Mouse (Mus musculus) embryonic facial prominence, embryonic 14.5 days (tissue): ENCODE results near the gene Fscn1. TPM values are rescaled to one million over a fixed set of nuclear protein-coding genes. Genes with fewer than 3 reads are reported as not detected.
A peak's percentile ranks its signal among the peaks of the same experiment; 100 is the strongest.

ENCODE experiments used
- ATAC-seq: fragments of 200-750 bp; cut with Nextera tagmentation; 2 replicates; pipeline ENCODE4 v1.8.0; 2017; ENCODE audit warnings: low read depth, moderate number of reproducible peaks, moderate TSS enrichment
- DNase-seq: peaks from one replicate; pipeline ENCODE4 v3.0.0-alpha.2; 2015; ENCODE audit warnings: low spot score
- H3K27ac ChIP-seq: fragments of 300-500 bp; sonication (generic); replicated peaks from 2 replicates; pipeline ENCODE4 v1.5.1; 2014; ENCODE audit warnings: low read depth, mild to moderate bottlenecking, low read length, moderate library complexity
- H3K27me3 ChIP-seq: fragments of 300-500 bp; sonication (generic); replicated peaks from 2 replicates; pipeline ENCODE4 v1.6.1; 2014; ENCODE audit warnings: low read length; ENCODE audit not compliant: control insufficient read depth, insufficient read depth
- H3K36me3 ChIP-seq: fragments of 300-500 bp; sonication (generic); 2 replicates; pipeline ENCODE4 v1.6.1; 2014; ENCODE audit warnings: low read length, mixed read lengths; ENCODE audit not compliant: control insufficient read depth, insufficient read depth
- H3K4me1 ChIP-seq: fragments of 300-500 bp; sonication (generic); 2 replicates; pipeline ENCODE4 v1.6.1; 2014; ENCODE audit warnings: antibody characterized with exemption, low read length; ENCODE audit not compliant: control insufficient read depth, insufficient read depth
- H3K4me2 ChIP-seq: fragments of 300-500 bp; sonication (generic); 2 replicates; pipeline ENCODE4 v1.6.1; 2014; ENCODE audit warnings: low read depth, mild to moderate bottlenecking, low read length, moderate library complexity, mixed read lengths
- H3K4me3 ChIP-seq: fragments of 300-500 bp; sonication (generic); 2 replicates; pipeline ENCODE4 v1.5.1; 2014; ENCODE audit warnings: low read depth, mild to moderate bottlenecking, low read length
- H3K9ac ChIP-seq: fragments of 300-500 bp; sonication (generic); 2 replicates; pipeline ENCODE4 v1.6.1; 2014; ENCODE audit warnings: low read depth, mild to moderate bottlenecking, low read length, moderate library complexity, mixed read lengths
- H3K9me3 ChIP-seq: fragments of 300-500 bp; sonication (generic); 2 replicates; pipeline ENCODE4 v1.6.1; 2016; ENCODE audit warnings: low read length; ENCODE audit not compliant: control insufficient read depth
- WGBS: fragments of 180-500 bp; shearing (Covaris S2); extraction: QIAGEN DNeasy Blood & Tissue Kit; methylation state at CpG from one replicate; pipeline ENCODE4 v1.1.7; 2014; 5-methylcytosine and 5-hydroxymethylcytosine counted together
- polyA plus RNA-seq: library from polyadenylated mRNA; unstranded; fragments of >200 nt; fragmentation: Nextera tagmentation; extraction: Ambion mirVana; gene quantifications from 2 replicates; pipeline ENCODE4 v1.2.1, GENCODE M21; 2014

Gene Fscn1
- polyA plus RNA-seq, 1 experiment from 2014 or later = 338 TPM

DNA sequence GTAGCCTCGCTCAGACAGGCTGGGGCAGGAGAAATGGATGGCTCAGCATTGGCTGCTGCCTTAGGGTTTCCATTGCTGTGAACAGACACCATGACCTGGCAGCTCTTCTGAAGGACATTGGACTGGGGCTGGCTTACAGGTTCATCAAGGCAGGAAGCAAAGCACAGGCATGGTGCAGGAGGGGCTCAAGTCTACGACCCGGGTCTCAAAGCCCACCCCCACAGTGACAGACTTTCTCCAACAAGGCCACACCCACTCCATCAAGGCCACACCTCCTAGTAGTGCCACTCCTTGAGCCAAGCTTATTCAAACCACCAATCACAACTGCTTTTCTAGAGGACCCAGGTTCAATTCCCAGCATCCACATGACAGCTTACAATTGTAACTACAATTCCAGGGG is 13.8 kb downstream of the Fscn1 start:
- H3K4me3 ChIP-seq = no peak overlapping the region
- peak overlapping the region; percentile 52; the same call in 1 of the 2 replicates for H3K27ac ChIP-seq
- H3K27me3 ChIP-seq = no peaks in the 10 kb centered on the region
- peaks cover 51% of the 10 kb centered on the region for H3K36me3 ChIP-seq
- 0 out of 2 replicates have a peak, but pooled peaks cover 4% of the 10 kb centered on the region for H3K4me1 ChIP-seq
- WGBS = 39% methylated on average over 3 of the region's 3 CpGs
- H3K9ac ChIP-seq = no peak overlapping the region
- ATAC-seq (no peak), DNase-seq (no peak)
- no peak overlapping the region for H3K4me2 ChIP-seq
- no peaks in the 10 kb centered on the region for H3K9me3 ChIP-seq

DNA sequence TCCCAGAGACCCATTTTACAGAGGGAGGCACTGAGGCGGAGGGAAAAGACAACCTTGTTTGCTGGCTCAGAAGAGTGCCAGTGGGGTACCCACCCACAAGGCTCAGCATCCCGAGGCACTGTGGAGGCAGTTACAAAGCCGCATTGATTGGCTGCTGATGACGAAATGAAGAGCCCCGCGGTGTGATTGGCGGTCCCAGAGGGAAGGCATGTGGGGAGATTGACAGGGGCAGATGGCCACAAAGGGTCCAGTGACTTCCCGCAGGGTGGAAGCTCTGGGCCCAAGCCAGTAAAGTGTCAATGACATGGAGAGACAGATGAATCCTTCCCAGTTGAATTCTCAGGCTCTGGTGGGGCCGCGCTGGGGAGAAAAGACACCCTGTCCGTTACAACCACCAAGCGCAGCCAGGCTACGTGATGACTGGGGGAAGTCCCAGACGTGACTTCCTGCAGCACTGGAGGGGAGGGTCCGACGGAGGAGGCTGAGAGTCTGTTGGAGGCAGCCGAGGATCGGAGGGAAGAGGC is 14.5 kb downstream of the Fscn1 start:
- H3K36me3 ChIP-seq = peaks cover 46% of the 10 kb centered on the region
- no peaks in the 10 kb centered on the region for H3K27me3 ChIP-seq
- ATAC-seq (peak; percentile 84), DNase-seq (peak; percentile 92)
- H3K9me3 ChIP-seq = no peaks in the 10 kb centered on the region
- no peak overlapping the region for H3K4me3 ChIP-seq
- H3K27ac ChIP-seq = peak overlapping the region; percentile 52
- 0 out of 2 replicates have a peak, but pooled peaks cover 4% of the 10 kb centered on the region for H3K4me1 ChIP-seq
- WGBS = 14% methylated on average over 18 of the region's 18 CpGs
- H3K4me2 ChIP-seq = peak overlapping the region; percentile 25; the same call in 1 of the 2 replicates
- H3K9ac ChIP-seq = 0 out of 2 replicates have a peak overlapping the region, but pooled peaks have one; percentile 20

DNA sequence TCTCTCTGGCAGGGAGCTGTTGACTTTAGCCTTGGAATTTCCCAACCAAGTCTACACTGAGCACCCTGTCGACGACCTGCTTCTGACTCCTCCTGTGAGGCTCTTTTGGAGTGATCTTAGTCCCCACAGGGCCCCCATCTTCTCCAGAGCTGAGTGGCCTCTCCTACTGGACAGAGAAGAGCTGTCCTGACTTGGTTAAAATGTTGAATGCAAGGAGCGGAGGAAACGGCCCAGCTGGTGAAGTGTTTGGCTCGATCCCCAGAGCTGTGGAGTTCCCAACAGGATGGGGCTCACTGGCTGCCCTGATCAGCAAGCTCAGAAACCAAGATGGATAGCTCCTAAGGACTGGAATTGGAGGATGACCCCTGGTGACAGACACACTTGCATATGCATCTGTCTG is 16.4 kb downstream of the Fscn1 start:
- no peak overlapping the region for H3K4me2 ChIP-seq
- H3K27ac ChIP-seq = peak overlapping the region; percentile 15; the same call in 1 of the 2 replicates
- 52% methylated on average over 5 of the region's 5 CpGs for WGBS
- H3K4me3 ChIP-seq = no peak overlapping the region
- no peaks in the 10 kb centered on the region for H3K27me3 ChIP-seq
- H3K9ac ChIP-seq = no peak overlapping the region
- H3K36me3 ChIP-seq = peaks cover 27% of the 10 kb centered on the region
- peak; percentile 48 for DNase-seq
- H3K9me3 ChIP-seq = no peaks in the 10 kb centered on the region
- ATAC-seq = no peak
- H3K4me1 ChIP-seq = 0 out of 2 replicates have a peak, but pooled peaks cover 4% of the 10 kb centered on the region

DNA sequence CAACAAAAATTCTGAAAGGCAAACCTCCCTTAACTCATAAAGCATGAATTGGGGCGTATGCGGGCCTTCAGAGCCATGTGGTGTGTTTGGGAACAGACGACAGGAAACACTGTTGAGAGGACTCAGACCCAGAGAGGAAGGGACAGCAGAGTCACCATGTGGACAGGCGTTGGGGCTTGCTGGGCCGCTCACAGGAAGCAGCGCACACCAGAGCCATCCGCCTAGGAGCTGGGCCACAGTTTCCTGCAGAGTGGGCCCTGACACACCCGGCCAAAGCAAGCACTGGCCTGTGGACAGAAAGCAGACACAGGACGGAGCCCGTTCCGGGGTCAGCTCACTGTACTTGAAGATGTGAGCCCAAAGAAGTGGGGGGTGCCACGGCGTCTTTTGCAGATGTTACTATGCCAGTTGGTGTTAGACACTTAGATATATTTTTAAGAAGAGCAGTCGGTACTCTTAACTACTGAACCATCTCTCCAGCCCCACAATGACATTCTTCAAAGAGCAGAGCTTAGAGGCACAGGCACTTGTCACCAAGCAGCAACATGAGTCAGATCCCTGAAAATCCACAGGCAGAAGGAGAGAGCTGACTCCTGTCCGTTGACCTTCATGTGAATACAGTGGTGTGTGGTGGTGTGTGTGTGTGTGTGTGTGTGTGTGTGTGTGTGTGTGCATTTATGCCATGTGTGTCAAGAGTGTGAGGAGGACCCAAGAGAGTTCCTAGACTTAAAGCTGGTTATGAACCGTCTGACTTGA is 22.1 kb downstream of the Fscn1 start:
- no peaks in the 10 kb centered on the region for H3K36me3 ChIP-seq
- H3K27ac ChIP-seq = no peak overlapping the region; the same call in 1 of the 2 replicates
- H3K4me1 ChIP-seq = no peaks in the 10 kb centered on the region
- ATAC-seq = no peak
- H3K4me2 ChIP-seq = no peak overlapping the region
- H3K27me3 ChIP-seq = no peaks in the 10 kb centered on the region
- no peak overlapping the region for H3K9ac ChIP-seq
- H3K4me3 ChIP-seq = no peak overlapping the region
- H3K9me3 ChIP-seq = no peaks in the 10 kb centered on the region
- 77% methylated on average over 16 of the region's 16 CpGs for WGBS
- DNase-seq = no peak

DNA sequence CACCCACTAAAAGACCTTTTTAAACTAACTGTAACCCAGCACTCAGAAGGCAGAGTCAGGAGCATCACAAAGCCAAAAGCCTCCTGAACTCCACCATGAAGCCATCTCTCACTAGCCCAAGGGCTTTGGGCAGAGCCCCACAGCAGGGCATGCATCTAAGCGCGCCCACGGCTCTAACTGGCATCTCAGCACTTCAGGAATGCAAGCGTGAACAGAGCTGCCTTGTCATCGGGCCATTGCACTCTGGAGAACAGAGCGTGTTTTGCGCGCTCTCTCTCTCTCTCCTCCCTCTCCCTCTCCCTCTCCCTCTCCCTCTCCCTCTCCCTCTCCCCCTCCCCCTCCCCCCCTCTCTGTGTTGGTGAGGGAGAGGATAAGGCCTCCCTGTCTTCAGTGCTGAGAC is 23.0 kb downstream of the Fscn1 start:
- DNase-seq (no peak), ATAC-seq (no peak)
- no peak overlapping the region for H3K4me2 ChIP-seq
- no peaks in the 10 kb centered on the region for H3K27me3 ChIP-seq
- no peak overlapping the region for H3K4me3 ChIP-seq
- H3K9me3 ChIP-seq = no peaks in the 10 kb centered on the region
- 65% methylated on average over 8 of the region's 8 CpGs for WGBS
- no peak overlapping the region for H3K27ac ChIP-seq
- no peak overlapping the region for H3K9ac ChIP-seq
- no peaks in the 10 kb centered on the region for H3K36me3 ChIP-seq
- H3K4me1 ChIP-seq = no peaks in the 10 kb centered on the region

DNA sequence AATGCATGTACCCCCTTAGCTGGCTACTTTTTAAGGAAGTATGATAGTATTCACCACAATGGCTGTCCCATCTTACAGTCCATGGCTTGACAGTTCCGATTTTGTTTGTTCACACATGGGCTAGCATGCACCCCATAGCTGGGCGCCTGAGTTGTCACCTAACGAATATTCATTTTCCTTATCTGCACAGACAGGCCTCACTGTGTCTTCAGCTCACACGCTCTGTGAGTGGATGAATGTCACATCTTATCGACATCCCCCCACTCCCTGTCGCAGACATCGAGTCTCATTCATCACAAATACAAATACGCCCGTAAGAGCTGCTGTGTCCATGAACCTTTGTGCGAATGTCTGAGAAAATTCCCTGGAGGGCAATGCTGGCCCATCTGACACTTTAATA is 24.1 kb downstream of the Fscn1 start:
- no peak overlapping the region for H3K4me2 ChIP-seq

DNA sequence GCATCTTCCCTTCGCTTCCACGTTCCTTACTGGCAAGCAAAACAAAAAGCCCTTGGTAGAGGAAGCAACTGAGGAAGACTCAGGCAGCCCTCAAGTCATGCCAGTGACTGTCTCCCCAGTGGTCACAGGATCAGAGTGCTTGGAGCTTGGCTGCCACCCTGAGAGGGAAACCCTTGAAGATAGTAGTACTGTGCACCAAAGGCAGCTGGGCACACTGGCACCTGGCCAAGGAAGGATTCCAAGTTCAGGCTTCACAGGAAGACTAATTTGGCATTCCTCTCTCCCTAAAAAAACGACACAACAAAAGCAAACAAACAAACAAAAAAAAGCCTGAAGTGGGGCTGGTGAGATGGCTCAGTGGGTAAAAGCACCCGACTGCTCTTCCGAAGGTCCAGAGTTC is 28.4 kb downstream of the Fscn1 start:
- WGBS = 84% methylated on average over 5 of the region's 5 CpGs
- no peaks in the 10 kb centered on the region for H3K4me1 ChIP-seq
- no peak for ATAC-seq

More for the DNA sequence above, 24.1 kb downstream of the Fscn1 start:
- Histone ChIP-seq H3K4me1 (no peaks in the 10 kb centered on the region), H3K36me3 (no peaks in the 10 kb centered on the region), H3K4me3 (no peak overlapping the region), H3K9me3 (no peaks in the 10 kb centered on the region), H3K9ac (no peak overlapping the region), H3K27me3 (no peaks in the 10 kb centered on the region), H3K27ac (no peak overlapping the region)
- 83% methylated on average over 10 of the region's 10 CpGs for WGBS
- ATAC-seq (no peak), DNase-seq (no peak)

DNA sequence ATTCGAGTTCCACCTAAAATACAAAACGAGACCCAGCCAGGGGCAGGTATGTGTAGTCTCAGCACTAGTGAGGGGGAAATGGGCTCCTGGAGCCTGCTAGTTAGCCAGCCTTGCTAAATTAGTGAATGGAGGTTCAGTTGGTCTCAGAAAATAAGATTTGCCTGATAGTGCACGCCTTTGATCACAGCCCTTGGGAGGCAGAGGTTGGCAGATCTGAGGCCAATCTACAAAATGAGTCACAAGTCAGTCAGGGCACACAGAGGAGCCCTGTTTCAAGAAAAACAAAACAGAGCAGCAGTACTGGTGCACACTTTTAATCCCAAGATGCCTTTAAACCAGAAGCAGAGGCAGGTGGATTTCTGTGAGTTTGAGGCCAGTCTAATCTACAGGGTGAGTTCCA is 29.0 kb downstream of the Fscn1 start:
- DNase-seq = no peak
- peaks cover 42% of the 10 kb centered on the region for H3K36me3 ChIP-seq
- H3K9me3 ChIP-seq = no peaks in the 10 kb centered on the region
- ATAC-seq = no peak
- no peak overlapping the region; the same call in 1 of the 2 replicates for H3K9ac ChIP-seq
- no peak overlapping the region for H3K4me3 ChIP-seq
- no peaks in the 10 kb centered on the region for H3K27me3 ChIP-seq
- H3K27ac ChIP-seq = no peak overlapping the region
- H3K4me2 ChIP-seq = no peak overlapping the region
- no peaks in the 10 kb centered on the region for H3K4me1 ChIP-seq
- WGBS = 64% methylated on average over 3 of the region's 3 CpGs

More for the DNA sequence above, 28.4 kb downstream of the Fscn1 start:
- no peak overlapping the region for H3K27ac ChIP-seq
- no peak overlapping the region for H3K4me2 ChIP-seq
- no peaks in the 10 kb centered on the region for H3K27me3 ChIP-seq
- no peak overlapping the region for H3K9ac ChIP-seq
- DNase-seq = peak; percentile 54
- H3K9me3 ChIP-seq = no peaks in the 10 kb centered on the region
- H3K4me3 ChIP-seq = no peak overlapping the region
- peaks cover 36% of the 10 kb centered on the region for H3K36me3 ChIP-seq
